Mouse (Mus musculus) megakaryocyte, embryonic 14.5 days (primary cell): ENCODE measurements around the gene Mpdz.

ENCODE experiments used
- FLI1 ChIP-seq: IDR thresholded peaks from 2 replicates; pipeline ENCODE4 v1.6.1; 2012; ENCODE audit warnings: low read length, inconsistent platforms, mixed read lengths
- GATA1 ChIP-seq: IDR thresholded peaks from 3 replicates; pipeline ENCODE4 v1.6.1; 2012; ENCODE audit warnings: mixed read lengths, low read length, inconsistent platforms, borderline replicate concordance

- TF ChIP-seq GATA1 = no peak
- TF ChIP-seq FLI1 = no peak
Measured at GRCm38 (mm10) chr4:81283081-81283480, 159.5 kb downstream of the Mpdz start.
